Mouse (Mus musculus) spleen, postnatal 36 days (tissue): ENCODE data around the gene Rasgrp1.
A peak's percentile ranks its signal among the peaks of the same experiment; 100 is the strongest.

Experiments
- DNase-seq, 2 experiments: peaks; one replicate each; pipeline ENCODE4 v3.0.0; 2022; ENCODE audit warnings: low spot score in 2 of 2, mixed read lengths in 1 of 2

Rasgrp1 gene

GRCm38 (mm10) chr2:117342547-117343239 lies at the start of gene Rasgrp1:
Gene Rasgrp1 (minus strand): TSS chr2:117343001.
- peak; percentile 84 to 86 for DNase-seq

- no peak for DNase-seq
Measured at GRCm38 (mm10) chr2:117389925-117390892, 47.4 kb upstream of the Rasgrp1 start.

DNA sequence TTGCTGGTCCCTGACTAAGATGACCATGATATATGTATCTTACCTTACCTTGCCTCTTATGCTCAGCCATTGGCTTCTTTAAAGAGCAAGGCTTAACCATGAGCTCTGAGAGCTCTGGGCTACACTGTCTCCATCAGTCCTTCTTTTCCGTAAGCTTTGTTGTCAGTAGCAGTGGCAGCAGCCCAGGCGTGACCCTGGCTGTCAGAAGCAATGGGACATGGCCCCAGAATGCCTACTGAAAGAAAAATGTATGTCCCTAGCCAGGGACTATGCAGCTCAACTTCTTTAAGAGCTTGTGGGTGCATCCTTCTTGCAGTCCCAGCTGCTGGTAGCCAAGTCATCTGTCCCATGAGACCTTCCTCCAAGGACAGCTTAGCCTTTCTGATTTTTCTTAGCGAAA lies 46.7 kb upstream of the Rasgrp1 start:
- no peak for DNase-seq

GRCm38 (mm10) chr2:117388121-117388520 lies 45.3 kb upstream of the Rasgrp1 start:
- no peak for DNase-seq

GRCm38 (mm10) chr2:117386981-117387705 lies 44.3 kb upstream of the Rasgrp1 start:
- no peak for DNase-seq

DNA sequence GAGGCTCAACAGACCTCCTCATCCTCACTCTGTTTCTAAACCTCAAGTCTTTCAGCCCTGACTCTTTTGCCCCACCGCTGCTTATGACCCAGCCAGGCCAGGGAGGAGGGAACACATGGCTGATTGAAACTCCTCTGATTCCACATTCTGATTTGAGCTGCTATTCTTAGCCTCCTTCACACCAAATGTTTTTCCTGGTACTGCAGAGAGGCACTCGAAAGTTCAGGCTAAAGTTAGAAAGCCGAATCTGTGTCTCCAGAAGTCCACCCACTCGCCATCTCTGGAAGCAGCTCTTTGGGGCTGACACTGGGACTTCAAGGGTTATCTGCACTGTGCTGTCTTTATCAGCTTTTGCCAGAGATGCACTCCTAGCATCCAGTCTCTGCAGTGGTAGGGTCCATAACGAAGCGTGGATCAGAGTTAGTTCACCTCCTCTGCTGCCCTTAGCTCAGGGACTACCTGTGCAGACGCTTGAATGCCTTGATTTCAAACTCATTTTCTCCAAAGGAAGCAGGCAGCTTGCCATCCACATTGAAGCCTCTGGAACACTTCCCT lies 43.3 kb upstream of the Rasgrp1 start:
- no peak for DNase-seq

DNA sequence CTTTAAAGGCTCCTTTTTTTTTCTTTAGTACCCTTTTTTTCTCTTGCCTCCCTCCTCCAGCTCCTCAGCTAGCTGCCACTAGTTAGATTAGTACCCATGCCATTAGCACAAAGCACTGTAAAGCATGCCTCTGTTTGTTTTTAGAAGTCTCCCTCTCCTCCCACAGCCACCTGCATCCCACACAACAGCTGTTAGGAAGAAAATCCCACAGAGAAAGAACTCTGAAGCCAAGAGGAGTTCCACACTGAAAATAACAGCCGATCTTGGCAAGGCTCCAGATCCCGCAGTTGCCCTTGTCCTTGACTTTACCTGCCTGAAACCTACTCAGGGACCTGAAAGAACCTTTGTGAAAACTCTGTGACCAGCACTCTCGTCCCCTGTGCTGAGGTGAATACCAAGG lies 38.5 kb upstream of the Rasgrp1 start:
- no peak for DNase-seq

GRCm38 (mm10) chr2:117374293-117374830 lies 31.6 kb upstream of the Rasgrp1 start:
- no peak for DNase-seq

- no peak for DNase-seq
Measured at GRCm38 (mm10) chr2:117371706-117372105, 28.9 kb upstream of the Rasgrp1 start.

DNA sequence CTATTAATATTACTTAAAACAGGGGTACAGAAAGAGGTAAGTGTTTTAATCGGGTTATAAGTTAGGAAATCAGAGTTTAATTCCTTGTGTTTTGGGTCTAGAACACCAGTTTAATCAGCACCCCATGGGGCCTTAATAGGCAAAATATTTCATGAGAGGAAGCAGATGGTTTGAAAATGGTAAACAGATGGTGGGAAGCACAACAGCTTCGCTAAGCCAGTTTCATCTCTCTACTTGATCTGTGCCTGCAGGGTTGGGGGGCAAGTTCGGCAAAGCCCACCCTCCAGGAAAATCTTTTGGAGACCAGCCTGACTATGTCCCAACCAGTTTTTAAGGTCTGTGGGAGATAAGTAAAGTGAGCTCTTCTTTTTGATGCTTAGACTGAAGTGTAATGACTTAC lies 23.7 kb upstream of the Rasgrp1 start:
- no peak for DNase-seq

GRCm38 (mm10) chr2:117364056-117364455 lies 21.3 kb upstream of the Rasgrp1 start:
- DNase-seq = no peak

- no peak for DNase-seq
Measured at GRCm38 (mm10) chr2:117357939-117358338, 15.1 kb upstream of the Rasgrp1 start.

GRCm38 (mm10) chr2:117352305-117353123 lies 9.7 kb upstream of the Rasgrp1 start:
- peak; percentile 55 for DNase-seq

GRCm38 (mm10) chr2:117350138-117350537 lies 7.3 kb upstream of the Rasgrp1 start:
- DNase-seq = no peak

DNA sequence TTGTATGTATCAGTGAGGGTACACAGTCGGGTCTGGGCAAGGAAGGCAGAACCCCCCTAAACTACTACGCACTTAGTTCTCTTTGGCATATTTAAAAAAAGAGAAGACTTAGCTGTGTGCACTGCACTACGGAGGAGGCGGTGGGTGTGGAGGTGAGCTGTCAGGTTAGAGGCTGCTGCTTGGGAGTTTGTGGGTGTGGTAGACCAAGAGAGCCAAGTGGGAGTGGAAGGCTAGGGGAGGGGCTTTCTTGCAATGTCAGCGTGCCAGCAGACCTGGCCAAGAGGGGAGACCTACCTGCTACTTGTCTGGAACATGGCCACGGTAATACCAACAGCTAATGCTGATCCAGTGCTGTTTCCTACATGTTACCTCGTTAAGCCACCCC lies 431 bp upstream of the Rasgrp1 start:
- peak; percentile 31 to 36 for DNase-seq

DNA sequence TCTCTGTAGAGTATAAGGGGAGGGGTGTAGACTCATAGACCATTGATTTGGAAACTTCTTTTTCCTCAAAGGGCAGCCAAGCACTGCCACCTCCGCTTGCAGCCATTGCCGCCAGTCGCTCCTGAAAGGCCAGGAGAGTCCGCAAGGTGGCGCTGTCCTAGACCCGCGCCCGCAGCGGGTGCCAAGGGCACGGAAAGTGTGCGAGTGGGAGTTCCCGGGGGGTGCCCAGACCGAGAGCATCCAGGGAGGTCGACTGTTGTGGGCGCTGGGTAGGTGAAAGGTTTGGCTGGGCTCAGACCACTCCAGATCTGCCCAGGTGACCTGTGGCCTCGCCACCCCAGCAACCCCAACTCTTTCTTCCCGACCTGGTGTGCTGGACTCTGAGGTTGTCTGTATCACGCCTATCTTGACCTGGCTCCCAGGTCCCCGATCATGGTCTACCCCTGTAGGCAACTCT lies 683 bp downstream of the Rasgrp1 start:
- DNase-seq = peak; percentile 88 to 90

GRCm38 (mm10) chr2:117338501-117338900 lies 4.3 kb downstream of the Rasgrp1 start:
- DNase-seq = no peak

DNA sequence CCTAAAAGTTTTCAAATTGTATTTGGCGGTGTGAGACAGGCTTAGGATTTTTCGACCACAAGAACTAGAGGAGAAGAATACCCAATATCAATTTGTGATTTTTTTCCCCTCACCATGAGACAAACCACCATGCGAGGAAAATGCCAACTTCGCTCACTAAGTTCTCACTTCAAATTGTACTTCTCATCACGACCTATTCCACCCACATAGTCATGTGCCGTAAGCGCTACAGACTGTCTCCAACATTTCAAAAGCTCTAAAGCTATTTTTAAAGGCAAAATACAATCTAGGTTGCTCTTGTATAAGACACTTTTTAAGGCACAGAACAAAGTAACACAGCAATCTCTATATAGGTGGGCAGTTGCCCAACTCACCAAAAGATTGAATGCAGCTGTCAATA lies 4.9 kb downstream of the Rasgrp1 start:
- no peak for DNase-seq

DNA sequence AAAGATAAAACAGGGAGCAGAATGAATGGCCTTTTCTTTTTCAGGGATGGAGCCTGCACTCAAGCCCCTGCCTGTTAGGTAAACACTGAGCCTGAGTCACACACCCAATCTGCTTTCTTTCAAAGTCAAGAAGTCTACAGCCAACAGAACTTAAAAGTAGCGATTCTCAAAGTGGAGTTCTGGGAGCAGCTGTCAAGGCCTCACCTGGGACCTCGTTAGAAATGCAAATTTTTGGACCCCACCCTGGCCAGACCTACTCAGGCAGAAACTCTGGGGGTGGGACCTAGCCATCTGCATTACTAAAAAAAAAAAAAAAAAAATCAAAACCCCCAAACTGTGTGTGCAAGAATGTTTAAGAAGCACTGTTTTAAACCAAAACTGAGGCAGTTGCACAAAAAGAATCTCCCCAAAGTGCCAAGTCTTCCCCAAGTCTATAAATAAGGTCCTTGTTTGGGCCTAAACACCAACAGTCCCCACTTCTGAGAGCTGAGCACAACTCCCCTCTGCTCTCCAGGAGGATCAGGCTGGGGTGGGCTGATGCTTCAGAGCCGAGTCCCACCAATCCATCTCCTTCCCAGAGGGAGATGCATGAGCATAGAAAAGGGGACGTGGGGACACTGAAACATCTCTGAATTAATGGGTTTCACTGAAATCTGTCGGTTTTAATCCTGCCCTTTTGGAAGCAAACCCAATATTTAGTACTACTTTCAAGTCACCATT lies 5.7 kb downstream of the Rasgrp1 start:
- peak; percentile 73 to 78 for DNase-seq
